Mouse (Mus musculus): Measurements from ENCODE around the gene Vmn1r188. TPM values are rescaled to one million over a fixed set of nuclear protein-coding genes. Genes with fewer than 3 reads are reported as not detected.
A peak's percentile ranks its signal among the peaks of the same experiment; 100 is the strongest.
"Not testable (repeated sequence)": the region's sequence is repeated elsewhere in the genome, so short reads cannot be mapped to it uniquely, and the experiment has no call there.

Gene Vmn1r188
- polyA plus RNA-seq, 1 experiment from 2014 or later, result not detected

GRCm38 (mm10) chr13:22049737-22050440, 34.4 kb upstream of the Vmn1r188 start:
- H3K36me3 ChIP-seq (ENCODE audit: control insufficient read depth, insufficient read depth, low read length), result no peaks in the 10 kb centered on the region
- peak overlapping the region; percentile 51 for H3K9ac ChIP-seq (ENCODE audit: low read depth, low read length)
- peak overlapping the region; percentile 58 for H3K4me3 ChIP-seq (ENCODE audit: low read length)
- ATAC-seq, result no peak
- peak overlapping the region; percentile 56 for H3K4me2 ChIP-seq (ENCODE audit: low read depth, low read length)
- 0 out of 2 replicates have a peak, but pooled peaks cover 2% of the 10 kb centered on the region for H3K4me1 ChIP-seq (ENCODE audit: control insufficient read depth, insufficient read depth, low read length)
- WGBS, result 1% methylated on average over 14 of the region's 14 CpGs
- H3K9me3 ChIP-seq (ENCODE audit: control insufficient read depth, low read length), result no peaks in the 10 kb centered on the region
- peak overlapping the region; percentile 86 for H3K27ac ChIP-seq (ENCODE audit: low read length)
- H3K27me3 ChIP-seq (replicated peaks; ENCODE audit: control insufficient read depth, insufficient read depth, low read length), result no peaks in the 10 kb centered on the region

- WGBS, result under 1% methylated on average over 52 of the region's 52 CpGs
Measured at GRCm38 (mm10) chr13:22050591-22051522, 33.4 kb upstream of the Vmn1r188 start.

GRCm38 (mm10) chr13:22051523-22051859, 32.7 kb upstream of the Vmn1r188 start:
- H3K27ac ChIP-seq (ENCODE audit: low read length), result peak overlapping the region; percentile 86
- H3K9me3 ChIP-seq (ENCODE audit: control insufficient read depth, low read length), result no peaks in the 10 kb centered on the region
- H3K4me1 ChIP-seq (ENCODE audit: control insufficient read depth, insufficient read depth, low read length), result 0 out of 2 replicates have a peak, but pooled peaks cover 2% of the 10 kb centered on the region
- peak overlapping the region; percentile 56 for H3K4me2 ChIP-seq (ENCODE audit: low read depth, low read length)
- 0 out of 2 replicates have a peak, but pooled peaks have one; percentile 22 for ATAC-seq
- H3K4me3 ChIP-seq (ENCODE audit: low read length), result peak overlapping the region; percentile 58
- 13% methylated on average over 5 of the region's 5 CpGs for WGBS
- no peaks in the 10 kb centered on the region for H3K36me3 ChIP-seq (ENCODE audit: control insufficient read depth, insufficient read depth, low read length)
- H3K9ac ChIP-seq (ENCODE audit: low read depth, low read length), result peak overlapping the region; percentile 73
- H3K27me3 ChIP-seq (replicated peaks; ENCODE audit: control insufficient read depth, insufficient read depth, low read length), result no peaks in the 10 kb centered on the region

More at GRCm38 (mm10) chr13:22050591-22051522, 33.4 kb upstream of the Vmn1r188 start:
- ATAC-seq, result peak; percentile 98
- peak overlapping the region; percentile 56 for H3K4me2 ChIP-seq (ENCODE audit: low read depth, low read length)
- no peaks in the 10 kb centered on the region for H3K9me3 ChIP-seq (ENCODE audit: control insufficient read depth, low read length)
- no peaks in the 10 kb centered on the region for H3K27me3 ChIP-seq (replicated peaks; ENCODE audit: control insufficient read depth, insufficient read depth, low read length)
- H3K4me3 ChIP-seq (ENCODE audit: low read length), result peak overlapping the region; percentile 58
- H3K9ac ChIP-seq (ENCODE audit: low read depth, low read length), result peak overlapping the region; percentile 73
- H3K4me1 ChIP-seq (ENCODE audit: control insufficient read depth, insufficient read depth, low read length), result 0 out of 2 replicates have a peak, but pooled peaks cover 2% of the 10 kb centered on the region
- no peaks in the 10 kb centered on the region for H3K36me3 ChIP-seq (ENCODE audit: control insufficient read depth, insufficient read depth, low read length)
- H3K27ac ChIP-seq (ENCODE audit: low read length), result peak overlapping the region; percentile 86

- Histone ChIP-seq H3K27ac (ENCODE audit: low read length) (no peak overlapping the region), H3K4me1 (ENCODE audit: control insufficient read depth, insufficient read depth, low read length) (0 out of 2 replicates have a peak, but pooled peaks cover 2% of the 10 kb centered on the region), H3K4me2 (ENCODE audit: low read depth, low read length) (no peak overlapping the region), H3K9me3 (ENCODE audit: control insufficient read depth, low read length) (no peaks in the 10 kb centered on the region), H3K36me3 (ENCODE audit: control insufficient read depth, insufficient read depth, low read length) (no peaks in the 10 kb centered on the region), H3K4me3 (ENCODE audit: low read length) (no peak overlapping the region), H3K9ac (ENCODE audit: low read depth, low read length) (no peak overlapping the region), H3K27me3 (replicated peaks; ENCODE audit: control insufficient read depth, insufficient read depth, low read length) (no peaks in the 10 kb centered on the region)
- no peak for ATAC-seq
- WGBS, result 91% methylated on average over 1 of the region's 1 CpGs
Measured at GRCm38 (mm10) chr13:22053754-22054153, 30.5 kb upstream of the Vmn1r188 start.

- H3K4me2 ChIP-seq (ENCODE audit: low read depth, low read length), result no peak overlapping the region
- no peak overlapping the region for H3K27ac ChIP-seq (ENCODE audit: low read length)
- H3K9me3 ChIP-seq (ENCODE audit: control insufficient read depth, low read length), result no peaks in the 10 kb centered on the region
- no peak overlapping the region for H3K9ac ChIP-seq (ENCODE audit: low read depth, low read length)
- no peaks in the 10 kb centered on the region for H3K4me1 ChIP-seq (ENCODE audit: control insufficient read depth, insufficient read depth, low read length)
- no peak overlapping the region for H3K4me3 ChIP-seq (ENCODE audit: low read length)
- no peaks in the 10 kb centered on the region for H3K27me3 ChIP-seq (replicated peaks; ENCODE audit: control insufficient read depth, insufficient read depth, low read length)
- WGBS, result 74% methylated on average over 1 of the region's 1 CpGs
- H3K36me3 ChIP-seq (ENCODE audit: control insufficient read depth, insufficient read depth, low read length), result no peaks in the 10 kb centered on the region
- ATAC-seq, result no peak
Measured at GRCm38 (mm10) chr13:22061422-22061821, 22.8 kb upstream of the Vmn1r188 start.

- H3K27me3 ChIP-seq (replicated peaks; ENCODE audit: control insufficient read depth, insufficient read depth, low read length), result no peaks in the 10 kb centered on the region
- H3K9ac ChIP-seq (ENCODE audit: low read depth, low read length), result no peak overlapping the region
- WGBS, result 55% methylated on average over 1 of the region's 1 CpGs
- H3K4me2 ChIP-seq (ENCODE audit: low read depth, low read length), result no peak overlapping the region
- H3K36me3 ChIP-seq (ENCODE audit: control insufficient read depth, insufficient read depth, low read length), result no peaks in the 10 kb centered on the region
- no peak overlapping the region for H3K27ac ChIP-seq (ENCODE audit: low read length)
- no peaks in the 10 kb centered on the region for H3K4me1 ChIP-seq (ENCODE audit: control insufficient read depth, insufficient read depth, low read length)
- no peaks in the 10 kb centered on the region for H3K9me3 ChIP-seq (ENCODE audit: control insufficient read depth, low read length)
- H3K4me3 ChIP-seq (ENCODE audit: low read length), result no peak overlapping the region
- ATAC-seq, result peak; percentile 82
Measured at GRCm38 (mm10) chr13:22063468-22063867, 20.8 kb upstream of the Vmn1r188 start.

- H3K27ac ChIP-seq (ENCODE audit: low read length); ATAC-seq; H3K27me3 ChIP-seq (replicated peaks; ENCODE audit: control insufficient read depth, insufficient read depth, low read length); H3K4me3 ChIP-seq (ENCODE audit: low read length); H3K36me3 ChIP-seq (ENCODE audit: control insufficient read depth, insufficient read depth, low read length); H3K4me1 ChIP-seq (ENCODE audit: control insufficient read depth, insufficient read depth, low read length); H3K4me2 ChIP-seq (ENCODE audit: low read depth, low read length); H3K9me3 ChIP-seq (ENCODE audit: control insufficient read depth, low read length); H3K9ac ChIP-seq (ENCODE audit: low read depth, low read length): not testable (repeated sequence)
- WGBS, result 75% methylated on average over 2 of the region's 2 CpGs
Measured at GRCm38 (mm10) chr13:22105724-22106123, 21.5 kb downstream of the Vmn1r188 start, which contains the start of gene Vmn1r189. Gene Vmn1r189 (minus strand): TSS chr13:22105824.

- WGBS, result 56% methylated on average over 5 of the region's 5 CpGs
- H3K9me3 ChIP-seq (ENCODE audit: control insufficient read depth, low read length); H3K36me3 ChIP-seq (ENCODE audit: control insufficient read depth, insufficient read depth, low read length); H3K9ac ChIP-seq (ENCODE audit: low read depth, low read length); H3K27ac ChIP-seq (ENCODE audit: low read length); H3K4me3 ChIP-seq (ENCODE audit: low read length); H3K4me2 ChIP-seq (ENCODE audit: low read depth, low read length); H3K27me3 ChIP-seq (replicated peaks; ENCODE audit: control insufficient read depth, insufficient read depth, low read length); H3K4me1 ChIP-seq (ENCODE audit: control insufficient read depth, insufficient read depth, low read length): not testable (repeated sequence)
- ATAC-seq, result peak; percentile 74
Measured at GRCm38 (mm10) chr13:22136495-22137293, 52.5 kb downstream of the Vmn1r188 start.

Data from intestine, embryonic 16.5 days (tissue).